Mouse (Mus musculus): ENCODE results near the gene F11r.

The F11r gene

DNA sequence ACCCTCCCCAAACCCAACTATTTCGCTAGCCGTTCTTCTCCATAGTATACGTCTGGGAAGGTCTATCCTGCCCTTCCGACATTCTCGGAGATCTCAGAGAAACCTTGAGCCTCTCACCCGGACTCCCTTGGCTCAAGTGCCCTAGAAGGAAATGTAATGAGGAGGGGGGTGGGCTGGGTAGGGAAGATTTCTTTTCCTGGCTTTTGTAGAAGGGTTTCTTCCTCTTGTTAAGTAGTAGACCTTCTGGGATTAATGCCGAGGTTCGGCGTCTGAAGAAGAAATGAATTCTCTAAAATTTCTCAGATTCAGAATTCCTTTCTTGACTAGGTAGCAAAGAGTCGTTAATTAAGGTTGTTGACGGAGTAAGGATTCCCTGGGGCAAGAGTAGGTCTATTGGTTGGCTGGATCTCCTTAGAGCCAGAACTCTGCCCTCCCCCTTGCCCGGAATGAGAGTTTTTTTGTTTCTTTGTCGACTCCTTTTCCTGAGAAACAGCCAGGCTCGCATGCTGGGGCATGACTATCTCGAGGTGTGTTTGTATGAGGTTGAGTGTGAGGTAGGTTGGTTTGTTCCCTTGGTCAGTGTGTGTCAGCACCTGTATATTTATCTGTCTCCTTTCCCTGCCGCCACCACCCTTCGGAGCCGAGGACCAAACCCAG, 807 bp downstream of the F11r start:
- DNase-seq (ENCODE audit: low spot score): peak; percentile 67

DNA sequence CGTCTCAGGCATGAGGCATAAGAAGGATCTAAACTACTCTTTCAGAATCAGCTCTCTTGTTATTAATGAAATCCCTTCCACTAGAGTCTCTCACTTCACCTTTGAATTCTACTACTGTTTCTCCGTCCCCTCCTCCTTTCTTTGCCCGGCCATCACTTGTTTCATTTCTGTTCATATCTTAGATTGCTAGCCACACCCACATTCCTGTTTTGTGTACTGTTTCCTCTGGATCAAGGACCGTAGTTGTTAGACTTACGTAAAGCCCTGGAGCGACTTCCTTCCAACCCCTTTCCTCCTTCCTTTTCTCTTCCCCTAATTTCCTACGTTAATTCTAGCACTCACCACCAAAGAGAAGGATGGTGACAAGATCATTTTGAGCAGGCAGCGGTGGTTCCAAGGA, 1.7 kb downstream of the F11r start:
- no peak for DNase-seq (ENCODE audit: low spot score)

DNA sequence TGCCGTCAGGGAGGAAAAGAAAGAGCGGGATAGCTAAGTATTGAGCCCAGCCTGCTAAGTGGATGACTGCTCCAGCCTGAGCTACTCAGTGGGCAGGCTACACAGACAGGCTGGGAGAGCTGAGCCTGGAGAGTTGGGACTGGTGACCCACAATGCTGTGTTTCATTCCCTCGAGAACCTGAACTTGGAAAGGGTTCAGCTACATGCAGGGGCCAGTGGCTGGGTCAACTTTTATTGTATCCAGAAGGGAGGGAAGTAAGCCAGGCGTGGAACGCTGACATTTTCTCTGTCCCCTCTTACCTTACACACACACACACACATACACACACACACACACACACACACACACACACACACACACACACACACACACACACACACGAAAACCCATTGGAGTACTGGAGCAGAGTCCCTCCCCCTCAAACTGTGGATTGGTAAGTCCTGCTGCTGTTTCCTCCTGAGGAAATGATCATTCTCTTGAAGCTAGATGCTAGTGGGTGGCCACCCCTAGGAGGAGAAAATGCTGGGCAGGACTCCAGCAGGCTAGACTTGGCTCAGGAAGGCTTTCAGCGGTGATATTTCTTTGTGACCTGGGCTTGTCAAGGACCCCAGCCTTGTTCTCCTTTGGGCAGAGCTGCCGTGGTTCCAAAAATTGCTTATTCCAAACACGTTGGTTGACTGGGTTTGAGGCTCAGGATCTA, 2.8 kb downstream of the F11r start:
- DNase-seq (ENCODE audit: low spot score): peak; percentile 62

DNA sequence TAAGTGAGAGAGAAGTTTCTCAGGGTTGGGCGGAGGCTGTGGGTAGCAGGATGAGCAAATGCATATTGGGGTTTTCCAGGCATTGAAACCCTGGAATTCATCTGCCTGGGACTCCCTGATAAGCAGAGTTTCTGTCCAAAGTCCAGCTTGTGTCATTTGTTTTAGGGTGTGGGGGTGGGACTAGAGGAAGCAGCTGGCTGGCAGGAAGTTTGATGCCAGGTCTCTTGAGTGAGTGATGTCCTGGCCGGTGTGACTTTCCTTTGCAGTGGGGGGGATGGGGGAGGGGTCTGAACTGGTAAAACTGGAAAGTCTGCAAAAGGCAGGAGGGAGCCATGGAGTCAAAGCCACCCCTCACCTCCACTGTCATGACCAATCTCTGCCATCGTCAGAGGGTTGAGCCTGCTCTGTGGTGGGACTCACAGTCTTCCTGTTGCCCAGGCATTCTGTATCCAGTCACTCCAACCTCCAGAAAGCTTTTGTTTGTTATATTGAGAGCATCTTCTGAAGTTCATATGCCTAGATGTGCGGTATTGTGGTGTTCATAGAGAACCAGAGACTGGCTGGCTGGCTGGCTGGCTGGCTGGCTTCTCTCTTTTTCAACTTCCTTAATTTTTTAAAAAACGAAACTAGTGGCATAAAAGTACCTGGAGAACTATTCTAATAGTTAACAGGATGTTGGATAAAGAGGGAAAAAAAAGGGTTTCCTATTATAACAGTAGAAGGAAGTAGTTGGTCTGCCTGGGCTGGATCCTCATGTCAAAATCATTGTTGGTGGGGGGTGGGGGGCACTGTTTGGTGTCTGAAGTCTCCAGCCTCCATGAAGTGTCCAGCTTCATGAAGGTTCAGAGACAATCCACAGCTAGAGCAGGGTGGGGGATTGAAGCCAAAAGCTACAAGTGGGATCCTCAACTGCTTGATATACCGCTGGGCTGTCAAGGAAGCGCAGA, 4.4 kb downstream of the F11r start:
- DNase-seq (ENCODE audit: low spot score): peak; percentile 68

DNA sequence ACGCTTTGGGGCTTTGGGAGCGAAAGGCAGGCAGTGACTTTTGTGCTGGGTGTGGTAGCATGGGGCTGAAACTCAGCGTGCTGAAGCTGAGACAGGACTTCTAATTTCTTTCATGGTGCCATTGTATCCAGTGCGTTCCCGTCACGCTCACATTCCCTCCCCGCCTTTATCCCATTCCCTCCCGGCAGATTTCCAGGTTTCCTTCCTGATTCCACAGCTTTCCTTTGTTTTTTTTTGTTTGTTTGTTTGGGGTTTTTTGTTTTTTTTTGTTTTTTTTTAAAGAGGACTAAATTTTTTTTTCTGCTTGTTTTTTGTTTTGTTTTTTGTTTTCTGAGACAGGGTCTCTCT, 5.1 kb downstream of the F11r start:
- DNase-seq (ENCODE audit: low spot score): no peak

DNA sequence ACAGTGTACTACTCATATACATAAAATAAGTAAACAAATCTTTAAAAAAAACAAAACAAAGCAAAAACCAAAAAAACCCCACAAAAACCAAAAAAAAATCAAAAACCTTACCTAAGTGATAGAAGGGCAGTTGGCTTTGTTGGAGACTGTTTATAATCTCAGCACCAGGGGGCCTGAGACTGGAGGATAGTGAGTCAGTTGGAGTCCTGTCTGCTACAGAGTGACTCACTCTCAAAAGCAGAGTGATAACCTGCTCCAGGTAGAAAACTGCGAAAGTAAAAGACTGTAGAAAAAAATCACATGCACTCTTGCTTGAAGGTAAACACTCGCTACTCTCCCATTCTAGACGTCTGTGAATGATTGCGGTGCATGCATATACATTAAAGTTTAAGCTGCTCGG, 7.7 kb downstream of the F11r start:
- DNase-seq (ENCODE audit: low spot score): no peak

DNA sequence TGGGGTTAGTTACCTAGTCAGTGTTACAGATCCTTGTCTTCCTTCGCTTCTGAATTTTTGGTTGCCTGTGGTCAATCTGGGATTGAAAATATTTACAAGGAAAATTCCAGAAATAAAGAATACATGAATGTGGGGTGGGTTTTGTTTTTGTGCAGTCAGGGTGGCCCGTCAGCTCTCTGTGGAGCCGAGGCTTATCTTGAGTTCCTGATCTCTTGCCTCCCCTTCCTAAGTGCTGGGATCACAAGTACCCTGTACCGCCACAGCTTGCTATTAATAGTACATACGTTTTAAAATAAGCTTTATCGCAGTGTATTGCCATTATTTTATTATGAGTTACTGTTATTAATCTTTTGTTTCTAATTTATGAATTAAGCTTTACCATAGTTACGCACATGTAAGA, 9.5 kb downstream of the F11r start:
- DNase-seq (ENCODE audit: low spot score): no peak

DNA sequence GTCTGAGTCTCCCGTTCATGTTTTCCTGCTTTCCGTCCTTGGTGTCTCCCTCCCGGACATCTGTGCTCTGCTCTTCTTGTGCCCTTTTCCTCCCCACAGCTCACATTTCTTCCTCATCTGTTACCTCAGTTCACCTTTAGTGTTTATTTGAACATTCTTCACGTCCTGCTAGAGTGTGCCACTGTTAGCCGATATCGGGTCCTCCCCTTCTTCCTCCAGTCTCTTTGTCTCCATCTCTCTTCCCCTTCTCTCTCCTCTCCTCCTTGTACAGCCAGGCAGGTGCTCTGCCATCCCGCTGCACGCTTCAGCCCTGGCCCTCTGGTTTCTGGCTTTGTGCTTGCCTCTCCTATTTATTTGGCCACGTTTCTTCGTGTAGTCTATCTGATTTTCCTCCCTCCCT, 10.4 kb downstream of the F11r start:
- no peak for DNase-seq (ENCODE audit: low spot score)

DNA sequence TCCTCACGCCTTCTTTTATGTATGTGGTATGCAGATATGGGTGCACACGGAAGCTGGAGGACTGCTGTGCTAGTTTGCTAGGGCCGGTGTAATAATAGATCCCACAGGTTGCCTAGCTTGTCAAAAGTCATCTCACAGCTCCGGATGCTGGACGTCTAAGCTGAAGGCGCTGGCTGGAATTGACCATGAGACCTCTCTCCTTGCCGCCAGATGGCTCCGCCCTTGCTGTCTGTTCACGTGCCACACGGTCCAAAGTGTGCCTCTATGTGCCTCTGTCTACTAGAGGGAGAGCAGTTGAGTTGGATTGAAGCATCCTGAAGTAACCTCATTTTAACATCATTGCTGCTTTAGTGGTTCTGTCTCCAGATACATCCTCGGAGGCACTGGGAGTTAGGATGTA, 12.7 kb downstream of the F11r start:
- DNase-seq (ENCODE audit: low spot score): no peak

DNA sequence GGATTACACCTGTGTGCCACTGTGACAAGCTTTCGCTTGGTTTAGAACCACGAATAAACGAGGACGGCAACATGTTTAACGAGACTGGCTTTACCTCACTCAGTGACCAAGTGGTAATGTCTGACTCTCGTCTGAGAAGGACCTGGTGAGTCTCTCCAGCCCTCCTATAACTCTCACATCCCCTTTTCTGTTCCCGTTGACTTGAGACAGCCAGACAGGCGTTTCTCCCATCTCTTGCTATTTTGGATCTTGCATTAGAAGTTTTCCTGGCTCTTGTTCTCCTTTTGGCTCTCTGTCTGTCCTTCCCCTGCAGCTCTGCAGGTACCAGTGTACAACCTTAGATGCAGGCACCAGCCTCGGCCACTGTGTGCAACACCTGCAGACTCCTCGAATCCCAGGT, 13.7 kb downstream of the F11r start:
- no peak for DNase-seq (ENCODE audit: low spot score)

DNA sequence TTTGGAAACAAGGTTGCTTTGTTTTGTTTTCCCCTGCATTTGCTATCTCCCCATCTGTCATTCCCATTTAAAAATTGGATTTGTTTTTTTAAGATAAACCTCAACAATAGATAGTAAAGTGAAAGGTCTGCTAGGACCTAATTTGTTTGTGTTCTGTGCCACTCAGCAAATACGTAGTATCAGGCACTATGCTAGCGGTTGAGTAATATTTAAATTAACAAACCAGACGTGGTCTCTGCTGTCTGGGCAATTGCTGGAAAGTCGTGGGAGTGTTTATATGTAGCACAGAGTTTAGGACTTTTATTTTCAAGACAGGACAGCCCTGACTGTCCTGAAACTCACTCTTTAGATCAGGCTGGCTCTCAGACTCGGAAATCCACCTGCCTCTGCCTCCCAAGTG, 15.2 kb downstream of the F11r start:
- no peak for DNase-seq (ENCODE audit: low spot score)

DNA sequence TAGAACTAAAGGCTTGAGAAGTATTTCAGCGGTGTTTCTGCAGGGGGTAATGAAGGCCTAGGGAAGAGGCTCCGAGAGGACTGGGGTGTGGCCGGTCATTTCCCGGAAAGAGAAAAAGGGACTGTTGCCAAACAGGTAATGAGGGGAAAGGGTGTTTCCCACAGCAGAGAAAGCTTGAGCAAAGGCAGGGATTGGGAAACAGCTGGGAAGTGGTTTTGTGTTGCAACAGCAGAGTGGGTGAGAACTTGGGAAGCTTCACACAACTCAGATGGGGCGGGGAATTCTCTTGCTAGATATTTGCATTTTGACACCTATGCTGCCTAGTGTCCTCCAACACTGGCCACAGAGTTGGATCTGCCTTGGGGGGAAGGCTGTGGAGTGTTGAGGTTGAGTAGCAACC, 15.6 kb downstream of the F11r start:
- no peak for DNase-seq (ENCODE audit: low spot score)

DNA sequence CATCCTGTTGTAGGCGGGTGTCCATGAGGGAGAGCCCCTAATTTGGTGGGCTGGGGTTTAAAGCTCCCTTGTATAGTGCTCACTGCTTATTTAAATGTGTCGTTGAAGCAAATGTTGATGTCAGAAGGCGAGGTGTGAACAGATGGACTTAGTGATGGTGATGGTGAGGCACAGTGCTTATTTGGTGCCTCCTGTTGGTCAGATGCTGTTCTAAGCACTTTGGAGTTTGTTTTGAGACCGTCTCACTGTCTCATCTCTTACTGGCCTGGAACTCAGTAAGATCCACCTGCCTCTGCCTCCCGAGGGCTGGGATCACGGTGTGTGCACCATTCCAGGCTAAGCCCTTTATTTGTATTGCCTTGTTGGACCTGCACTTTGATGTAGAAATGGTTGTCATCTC, 17.6 kb downstream of the F11r start:
- DNase-seq (ENCODE audit: low spot score): no peak

DNA sequence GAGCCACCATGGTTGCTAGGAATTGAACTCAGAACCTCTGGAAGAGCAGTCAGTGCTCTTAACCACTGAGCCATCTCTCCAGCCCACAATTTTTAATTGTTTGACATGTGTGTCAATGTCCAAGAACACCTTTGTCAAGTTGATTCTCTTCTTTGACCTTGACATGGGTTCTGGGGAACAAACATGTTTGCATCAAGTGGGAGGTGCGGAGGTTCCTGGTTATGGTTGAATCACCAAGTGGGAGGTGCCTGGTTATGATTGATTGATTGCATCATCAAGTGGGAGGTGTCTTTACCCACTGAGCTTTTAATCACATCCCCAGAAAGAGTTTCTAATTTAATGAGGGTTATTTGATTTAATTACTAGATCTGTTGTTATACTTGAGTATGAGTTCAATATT, 20.2 kb downstream of the F11r start:
- DNase-seq (ENCODE audit: low spot score): no peak

DNA sequence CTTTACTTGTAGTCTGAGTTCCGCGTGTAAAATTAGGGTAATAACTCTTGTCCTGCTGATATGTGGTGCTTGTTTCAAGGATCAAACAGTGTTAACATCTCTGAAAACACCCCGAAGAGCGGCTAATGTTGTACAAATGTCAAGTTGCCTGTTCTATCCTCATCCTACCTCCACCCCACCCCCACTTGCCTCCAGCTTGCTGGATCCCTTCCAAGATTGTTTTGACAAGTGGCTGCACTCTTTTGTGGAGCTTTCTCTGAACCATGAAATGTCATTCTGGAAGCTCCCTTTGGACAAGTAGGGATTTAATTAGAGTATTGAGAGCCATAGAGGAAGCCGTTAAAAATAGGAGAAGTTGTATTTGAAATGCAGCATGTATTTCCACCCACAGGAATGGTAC, 22.5 kb downstream of the F11r start:
- no peak for DNase-seq (ENCODE audit: low spot score)

DNA sequence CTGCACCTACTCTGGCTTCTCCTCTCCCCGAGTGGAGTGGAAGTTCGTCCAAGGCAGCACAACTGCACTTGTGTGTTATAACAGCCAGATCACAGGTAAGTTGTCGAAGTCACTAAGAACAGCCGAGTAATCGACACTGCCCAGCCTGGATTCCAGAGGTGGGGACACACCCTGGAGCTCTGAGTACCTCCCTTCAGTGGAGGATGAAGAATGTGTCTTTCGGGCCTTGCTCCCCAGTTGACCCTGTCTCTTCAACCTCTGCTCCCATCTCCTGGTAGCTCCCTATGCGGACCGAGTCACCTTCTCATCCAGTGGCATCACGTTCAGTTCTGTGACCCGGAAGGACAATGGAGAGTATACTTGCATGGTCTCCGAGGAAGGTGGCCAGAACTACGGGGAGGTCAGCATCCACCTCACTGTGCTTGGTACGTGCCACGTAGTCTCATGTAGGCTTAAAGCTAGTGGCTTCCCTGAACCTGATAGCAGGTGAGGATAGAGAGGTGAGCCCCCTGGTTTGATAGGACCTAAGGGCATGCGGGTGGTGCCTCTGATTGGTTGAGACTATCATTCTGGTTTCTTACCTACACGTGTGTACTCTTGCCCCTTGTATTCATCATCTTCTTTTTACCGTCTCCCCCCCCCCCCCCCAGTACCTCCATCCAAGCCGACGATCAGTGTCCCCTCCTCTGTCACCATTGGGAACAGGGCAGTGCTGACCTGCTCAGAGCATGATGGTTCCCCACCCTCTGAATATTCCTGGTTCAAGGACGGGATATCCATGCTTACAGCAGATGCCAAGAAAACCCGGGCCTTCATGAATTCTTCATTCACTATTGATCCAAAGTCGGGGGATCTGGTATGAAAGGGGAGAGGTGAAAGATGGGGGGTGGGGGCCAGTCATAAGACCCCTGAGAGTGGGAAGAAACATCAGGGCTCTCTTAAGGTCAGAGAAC, 23.5 kb downstream of the F11r start:
- no peak for DNase-seq (ENCODE audit: low spot score)

DNA sequence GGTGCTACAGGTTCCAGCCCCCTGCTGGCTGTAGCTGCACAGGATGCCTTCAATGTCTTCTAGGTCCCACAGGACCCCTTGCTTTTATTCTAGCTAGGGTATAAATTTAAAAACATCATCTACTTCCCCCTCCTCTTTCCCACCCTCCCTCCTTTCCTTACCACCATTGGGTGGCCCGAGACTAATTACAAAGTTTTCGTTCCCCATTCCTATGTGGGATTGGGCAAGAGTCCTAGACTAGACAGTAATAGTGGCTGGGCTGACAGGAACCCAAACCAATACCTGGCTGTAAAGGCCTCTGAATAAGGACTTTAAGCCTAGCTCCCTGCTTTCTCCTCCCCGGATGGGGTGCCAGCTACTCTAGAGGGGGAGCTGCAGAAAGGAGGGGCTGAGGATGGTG, 25.8 kb downstream of the F11r start:
- no peak for DNase-seq (ENCODE audit: low spot score)

DNA sequence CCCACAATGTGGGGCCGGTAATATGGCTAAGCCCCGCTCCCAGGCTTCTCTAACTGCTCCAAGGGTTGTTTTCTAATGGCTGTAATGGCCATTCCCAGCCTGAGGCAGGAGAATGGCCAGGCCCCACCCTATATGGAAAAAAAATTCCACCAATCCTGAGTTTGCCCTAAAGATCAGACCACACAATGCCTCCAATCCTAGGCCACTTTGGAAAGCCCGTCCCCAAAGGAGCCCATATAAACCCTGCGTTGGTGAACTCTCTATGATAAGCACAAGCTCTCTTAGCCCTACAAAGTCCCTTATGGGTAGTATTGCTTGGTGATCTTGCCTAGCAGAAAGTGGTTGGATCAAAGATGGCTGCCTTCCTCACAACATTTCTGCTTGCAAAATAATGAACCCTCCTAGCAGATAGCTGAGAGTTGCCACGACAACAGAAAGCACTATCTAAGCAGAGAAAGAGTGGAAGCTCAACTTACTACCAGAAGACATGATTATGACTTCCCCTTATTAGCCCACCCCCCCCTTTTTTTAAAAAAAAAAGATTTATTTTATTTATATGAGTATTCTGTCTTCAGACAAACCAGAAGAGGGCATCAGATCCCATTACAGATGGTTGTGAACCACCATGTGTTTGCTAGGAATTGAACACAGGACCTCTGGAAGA, 28.5 kb downstream of the F11r start:
- DNase-seq (ENCODE audit: low spot score): no peak

DNA sequence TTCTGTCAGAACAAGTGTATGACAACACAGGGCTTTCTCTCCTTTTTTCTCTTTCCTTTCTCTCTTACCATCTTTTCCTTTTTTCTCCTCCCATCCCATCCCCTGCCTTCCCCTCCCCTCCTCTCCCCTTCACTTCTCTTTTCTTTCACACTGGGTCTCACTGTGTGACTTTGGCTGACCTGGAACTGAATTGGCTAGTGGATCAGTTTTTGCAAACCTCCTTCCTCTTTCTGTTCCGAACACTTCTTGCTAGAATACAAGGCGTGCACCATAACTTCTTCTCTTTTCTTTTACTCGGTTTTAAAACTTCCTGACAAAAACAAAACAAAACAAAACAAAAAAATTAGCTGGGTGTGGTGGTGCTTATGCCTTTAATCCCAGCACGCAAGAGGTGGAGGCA, 29.2 kb downstream of the F11r start:
- no peak for DNase-seq (ENCODE audit: low spot score)

DNA sequence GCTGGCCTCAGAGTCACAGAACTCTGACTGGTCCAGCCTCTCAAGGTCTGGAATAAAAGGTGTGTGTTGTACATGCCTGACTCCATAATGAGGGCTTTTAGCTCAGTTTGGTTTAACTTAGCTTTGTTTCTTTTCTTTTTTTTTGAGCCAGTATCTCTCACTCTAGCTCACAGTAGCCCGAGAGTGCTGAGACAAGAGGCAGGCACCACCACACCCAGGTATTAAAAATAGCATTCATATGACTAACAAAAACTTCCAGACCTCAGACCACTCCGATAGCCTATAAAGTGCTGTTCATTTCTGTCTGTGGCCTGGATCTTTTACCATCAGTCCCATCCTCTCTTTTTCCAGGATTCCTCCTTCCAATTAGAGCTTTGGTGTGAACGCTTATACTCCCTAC, 32.3 kb downstream of the F11r start:
- DNase-seq (ENCODE audit: low spot score): no peak

DNA sequence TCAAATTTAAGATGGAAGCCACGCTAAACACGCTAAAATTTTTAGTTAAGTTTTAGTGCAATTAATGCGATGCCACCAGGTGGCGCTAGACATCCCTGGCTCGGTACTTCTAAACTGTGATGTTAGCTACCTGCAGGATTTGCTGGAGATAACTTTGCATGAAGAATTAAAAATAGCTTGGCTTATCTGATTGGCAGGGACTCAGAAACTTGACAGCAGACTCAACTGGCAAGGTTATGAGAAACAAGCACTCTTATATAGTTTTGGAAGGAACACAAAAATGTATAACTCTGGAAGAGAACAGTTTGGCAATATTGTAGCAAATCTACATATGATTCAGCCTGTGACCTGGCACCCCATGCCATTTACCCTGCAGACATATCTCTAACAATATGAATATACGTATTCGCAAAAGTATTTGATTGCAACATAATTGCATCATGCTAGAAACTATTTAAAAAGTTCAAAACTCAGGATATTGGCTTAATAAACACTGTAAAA, 33.1 kb downstream of the F11r start:
- peak; percentile 67 for DNase-seq (ENCODE audit: low spot score)

Data from urinary bladder, postnatal 14 days (tissue).